Mouse (Mus musculus) heart, postnatal 0 days (tissue): ENCODE data around the gene Acap1.

ENCODE experiments used
- CTCF ChIP-seq: IDR thresholded peaks from 2 replicates; pipeline ENCODE4 v1.5.1; 2016; ENCODE audit warnings: antibody characterized with exemption, control low read depth, low read depth
- EP300 ChIP-seq: IDR thresholded peaks from 2 replicates; pipeline ENCODE4 v1.6.1; 2016; ENCODE audit warnings: antibody characterized with exemption, low read depth

DNA sequence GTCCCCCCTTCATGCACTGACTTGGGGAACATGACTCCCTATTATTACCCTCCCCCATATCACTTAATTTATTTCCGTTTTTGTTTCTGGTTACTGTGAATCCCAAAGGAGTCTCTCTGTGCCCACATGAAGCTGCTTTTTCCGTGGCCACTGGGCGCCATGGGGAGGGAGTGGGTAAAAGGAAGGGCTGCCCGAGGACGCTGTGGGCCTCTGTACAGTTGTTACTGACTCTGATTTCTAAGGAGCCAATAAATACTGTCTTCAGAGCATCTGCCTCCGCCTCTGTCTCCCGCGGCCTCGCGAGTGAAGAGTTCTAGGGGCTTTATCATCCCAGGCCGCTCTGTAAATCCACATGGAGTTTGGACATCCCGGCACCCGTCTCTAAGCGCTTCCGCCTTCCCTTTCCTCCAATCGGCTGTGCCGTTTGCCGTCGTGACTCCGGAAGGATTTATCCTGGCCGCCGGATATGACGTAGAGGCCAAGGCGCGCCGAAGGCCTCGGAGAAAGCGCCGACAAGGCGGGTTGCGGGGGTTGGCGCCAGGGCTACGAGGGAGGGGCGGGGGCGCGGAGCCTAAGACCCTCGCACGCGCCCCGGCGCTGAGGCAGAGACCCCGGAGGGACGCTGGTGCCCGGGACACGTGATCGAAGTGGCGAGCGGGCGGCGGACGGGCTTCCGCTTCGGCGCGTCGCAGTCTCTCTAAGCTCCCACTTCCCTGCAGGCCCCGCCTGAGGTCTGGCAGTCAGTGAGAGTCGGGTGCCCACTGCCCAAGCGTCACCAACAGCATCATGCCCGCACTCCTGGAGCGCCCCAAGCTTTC is 18.4 kb upstream of the Acap1 start, which contains the start of gene Gps2:
- no peak; the same call in 1 of the 2 replicates for TF ChIP-seq EP300
- TF ChIP-seq CTCF, result no peak
